Mouse (Mus musculus) adrenal gland, adult 8-10 months (tissue): ENCODE data around the gene Ambp. TPM values are rescaled to one million over a fixed set of nuclear protein-coding genes. Genes with fewer than 3 reads are reported as not detected.
A peak's percentile ranks its signal among the peaks of the same experiment; 100 is the strongest.

Experiments
- DNase-seq: peaks from one replicate; pipeline ENCODE4 v3.0.0; 2022
- total RNA-seq, 4 experiments: library from RNA; stranded (reverse); gene quantifications; 2 replicates each; pipeline ENCODE4 v1.2.4; 2022

Gene Ambp
- total RNA-seq, 4 experiments from 2014 or later = 0.28 to 0.83 (median 0.38) TPM; not detected in 1

GRCm38 (mm10) chr4:63118639-63119437 is 35.8 kb downstream of the Ambp start:
- peak; percentile 45 for DNase-seq

- DNase-seq = no peak
Measured at GRCm38 (mm10) chr4:63105651-63106050, 48.9 kb downstream of the Ambp start.

- DNase-seq = no peak
Measured at GRCm38 (mm10) chr4:63102025-63102424, 52.6 kb downstream of the Ambp start.

GRCm38 (mm10) chr4:63100478-63100877 is 54.1 kb downstream of the Ambp start:
- DNase-seq = no peak

- DNase-seq = no peak
Measured at GRCm38 (mm10) chr4:63097603-63098002, 57.0 kb downstream of the Ambp start.

Other genes with a start within 250 kb of the Ambp start
- 10 to 100 TPM in 1 of 4 experiments, 1 to 10 TPM in 3; 3.9 to 11.0 (median 6.3) TPM for gene Zfp618, start 189.2 kb downstream of the Ambp start, total RNA-seq
- gene Kif12, start 17.3 kb upstream of the Ambp start, total RNA-seq = not detected
- 10 to 100 TPM in 3 of 4 experiments, 1 to 10 TPM in 1; 9.8 to 32.3 (median 22.5) TPM for gene Col27a1, start 59.2 kb upstream of the Ambp start, total RNA-seq
- 10 to 100 TPM; 18.5 to 49.4 (median 27.4) TPM for gene Orm1, start 189.8 kb upstream of the Ambp start, total RNA-seq
- gene Orm3, start 201.4 kb upstream of the Ambp start, total RNA-seq = 10 to 100 TPM in 1 of 4 experiments, 1 to 10 TPM in 3; 6.4 to 14.0 (median 8.7) TPM
- gene Orm2, start 207.7 kb upstream of the Ambp start, total RNA-seq = 1 to 10 TPM in 3 of 4 experiments, under 1 TPM in 1; 0.74 to 4.3 (median 2.8) TPM
- gene Akna, start 248.6 kb upstream of the Ambp start, total RNA-seq = 1 to 10 TPM; 4.4 to 9.9 (median 7.0) TPM